Mouse (Mus musculus) embryonic facial prominence, embryonic 12.5 days (tissue): ENCODE data around the gene Fbln1. TPM values are rescaled to one million over a fixed set of nuclear protein-coding genes. Genes with fewer than 3 reads are reported as not detected.

Source experiments
- ATAC-seq: fragments of 200-750 bp; cut with Nextera tagmentation; 2 replicates; pipeline ENCODE4 v1.8.0; 2017; ENCODE audit not compliant: insufficient number of reproducible peaks, insufficient read depth, low FRiP score, low TSS enrichment
- H3K27ac ChIP-seq: fragments of 300-500 bp; sonication (generic); 2 replicates; pipeline ENCODE4 v1.5.1; 2016; ENCODE audit warnings: mild to moderate bottlenecking
- H3K27me3 ChIP-seq: fragments of 300-500 bp; sonication (generic); 2 replicates; pipeline ENCODE4 v1.6.1; 2016; ENCODE audit warnings: mild to moderate bottlenecking, moderate library complexity
- H3K36me3 ChIP-seq: fragments of 300-500 bp; sonication (generic); 2 replicates; pipeline ENCODE4 v1.6.1; 2016; ENCODE audit warnings: mild to moderate bottlenecking
- H3K4me1 ChIP-seq: fragments of 300-500 bp; sonication (generic); 2 replicates; pipeline ENCODE4 v1.6.1; 2016
- H3K4me2 ChIP-seq: fragments of 300-500 bp; sonication (generic); replicated peaks from 2 replicates; pipeline ENCODE4 v1.6.1; 2016; ENCODE audit warnings: mild to moderate bottlenecking, moderate library complexity
- H3K4me3 ChIP-seq: fragments of 300-500 bp; sonication (generic); 2 replicates; pipeline ENCODE4 v1.5.1; 2016; ENCODE audit warnings: mild to moderate bottlenecking
- H3K9ac ChIP-seq: fragments of 300-500 bp; sonication (generic); 2 replicates; pipeline ENCODE4 v1.6.1; 2016; ENCODE audit warnings: mild to moderate bottlenecking, moderate library complexity
- H3K9me3 ChIP-seq: fragments of 300-500 bp; sonication (generic); 2 replicates; pipeline ENCODE4 v1.6.1; 2016; ENCODE audit warnings: mild to moderate bottlenecking, moderate library complexity
- WGBS: fragments of 180-500 bp; shearing (Covaris S2); methylation state at CpG from one replicate; pipeline ENCODE4 v1.1.7; 2016; 5-methylcytosine and 5-hydroxymethylcytosine counted together
- polyA plus RNA-seq: library from polyadenylated mRNA; unstranded; fragments of >200 nt; fragmentation: Nextera tagmentation; extraction: Ambion mirVana; gene quantifications from 2 replicates; pipeline ENCODE4 v1.2.1, GENCODE M21; 2016

Fbln1 gene
- polyA plus RNA-seq, 1 experiment from 2014 or later = 236 TPM

DNA sequence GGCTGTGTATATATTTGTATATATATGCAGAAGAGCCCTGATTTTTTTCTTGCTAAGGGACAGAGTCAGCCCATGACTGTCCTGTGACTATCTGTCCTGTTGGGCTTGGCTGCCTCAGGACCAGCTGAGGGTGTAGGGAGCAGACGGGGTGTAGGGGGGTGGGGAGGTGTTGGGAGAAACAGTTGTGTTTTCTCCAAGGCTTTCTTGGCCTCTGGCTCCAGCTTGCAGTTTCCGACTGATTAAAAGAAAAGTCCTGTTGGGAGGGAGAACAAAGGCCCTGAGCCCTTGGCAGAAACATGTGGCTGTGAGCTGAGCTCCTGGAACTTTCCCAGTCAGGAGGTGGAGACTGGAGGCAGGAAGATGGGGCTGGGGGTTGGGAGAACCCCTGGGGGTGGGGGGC lies 2.0 kb downstream of the Fbln1 start:
- H3K27me3 ChIP-seq = no peaks in the 10 kb centered on the region
- 0% methylated on average over 2 of the region's 2 CpGs for WGBS
- ATAC-seq = 0 out of 2 replicates have a peak, but pooled peaks have one; percentile 7
- peaks cover 5% of the 10 kb centered on the region; the same call in 1 of the 2 replicates for H3K9me3 ChIP-seq
- peak overlapping the region; percentile 82 for H3K4me2 ChIP-seq
- peaks cover 38% of the 10 kb centered on the region for H3K36me3 ChIP-seq
- peak overlapping the region; percentile 94 for H3K27ac ChIP-seq
- H3K4me3 ChIP-seq = peak overlapping the region; percentile 77
- peak overlapping the region; percentile 92 for H3K9ac ChIP-seq
- peaks cover 36% of the 10 kb centered on the region for H3K4me1 ChIP-seq

DNA sequence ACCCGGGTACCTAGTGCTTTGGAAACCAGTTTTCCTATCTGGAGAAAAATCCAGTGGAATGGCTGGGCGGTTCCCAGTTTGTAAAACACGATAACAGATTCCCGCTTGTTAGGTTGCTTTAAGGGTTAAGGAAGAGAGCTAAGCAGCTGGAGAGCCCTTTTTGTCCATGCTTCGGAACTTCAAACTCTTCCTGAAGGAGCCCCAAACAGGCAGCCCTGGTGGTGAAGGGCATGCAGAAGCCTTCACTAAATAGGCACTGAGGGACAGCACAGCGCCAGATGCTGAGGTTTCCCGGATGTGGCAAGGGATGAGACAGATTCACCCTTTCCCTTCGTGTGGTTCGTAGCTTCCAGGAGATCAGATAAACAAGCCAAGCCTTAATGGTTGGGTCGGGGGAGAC lies 2.6 kb downstream of the Fbln1 start:
- H3K27me3 ChIP-seq = no peaks in the 10 kb centered on the region
- ATAC-seq = no peak
- H3K9me3 ChIP-seq = peaks cover 5% of the 10 kb centered on the region; the same call in 1 of the 2 replicates
- peak overlapping the region; percentile 77 for H3K4me3 ChIP-seq
- H3K4me1 ChIP-seq = peaks cover 36% of the 10 kb centered on the region
- 7% methylated on average over 10 of the region's 10 CpGs for WGBS
- peak overlapping the region; percentile 82 for H3K4me2 ChIP-seq
- H3K27ac ChIP-seq = peak overlapping the region; percentile 94
- H3K36me3 ChIP-seq = peaks cover 44% of the 10 kb centered on the region
- H3K9ac ChIP-seq = peak overlapping the region; percentile 92

DNA sequence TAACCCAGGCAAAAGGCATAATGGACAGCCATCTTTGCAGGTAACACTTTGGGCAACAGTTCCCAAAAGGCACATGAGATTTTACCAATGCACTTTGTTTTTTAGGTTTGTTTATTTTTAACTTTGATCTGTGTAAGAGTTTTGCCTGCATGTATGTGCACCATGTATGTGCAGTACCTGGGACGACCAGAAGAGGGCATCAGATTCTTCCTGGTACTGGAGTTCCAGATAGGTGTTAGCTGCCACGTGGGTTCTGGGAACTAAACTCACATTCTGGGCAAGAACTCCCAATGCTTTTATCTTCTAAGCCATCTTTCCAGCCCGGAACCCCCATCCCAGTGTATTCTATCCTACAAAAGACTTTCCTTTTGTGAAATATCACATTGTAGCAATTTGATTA lies 3.6 kb downstream of the Fbln1 start:
- H3K9ac ChIP-seq = no peak overlapping the region
- 87% methylated on average over 3 of the region's 3 CpGs for WGBS
- no peak overlapping the region; the same call in 1 of the 2 replicates for H3K4me2 ChIP-seq
- H3K4me3 ChIP-seq = no peak overlapping the region
- no peak for ATAC-seq
- peaks cover 31% of the 10 kb centered on the region for H3K4me1 ChIP-seq
- no peak overlapping the region for H3K27ac ChIP-seq
- H3K36me3 ChIP-seq = peaks cover 49% of the 10 kb centered on the region
- H3K9me3 ChIP-seq = peaks cover 5% of the 10 kb centered on the region; the same call in 1 of the 2 replicates
- H3K27me3 ChIP-seq = no peaks in the 10 kb centered on the region

DNA sequence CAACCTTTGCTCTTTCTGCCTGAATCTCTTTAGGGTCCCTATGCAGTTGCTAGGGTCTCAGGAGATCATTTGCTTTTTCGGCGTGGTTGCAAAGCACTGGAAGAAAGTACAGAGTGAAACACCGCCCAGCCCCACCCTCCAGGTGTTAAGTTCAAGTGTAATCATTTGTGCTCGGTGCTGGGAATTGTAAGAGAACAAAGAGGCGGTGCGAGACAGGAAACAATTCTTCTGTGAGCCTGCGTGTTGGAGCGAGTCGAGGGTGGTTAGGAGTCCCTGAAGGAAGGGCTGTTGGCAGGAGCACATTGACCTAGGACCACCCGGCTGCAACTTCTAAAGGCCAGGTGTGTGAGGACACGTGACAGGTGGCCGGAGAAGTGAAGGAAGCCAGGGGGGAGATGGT lies 4.9 kb downstream of the Fbln1 start:
- no peak for ATAC-seq
- Histone ChIP-seq H3K4me1 (peaks cover 31% of the 10 kb centered on the region), H3K4me3 (no peak overlapping the region), H3K9me3 (peaks cover 6% of the 10 kb centered on the region), H3K27me3 (no peaks in the 10 kb centered on the region), H3K4me2 (no peak overlapping the region), H3K9ac (no peak overlapping the region), H3K36me3 (peaks cover 62% of the 10 kb centered on the region), H3K27ac (peak overlapping the region; percentile 30; the same call in 1 of the 2 replicates)
- 84% methylated on average over 12 of the region's 12 CpGs for WGBS

DNA sequence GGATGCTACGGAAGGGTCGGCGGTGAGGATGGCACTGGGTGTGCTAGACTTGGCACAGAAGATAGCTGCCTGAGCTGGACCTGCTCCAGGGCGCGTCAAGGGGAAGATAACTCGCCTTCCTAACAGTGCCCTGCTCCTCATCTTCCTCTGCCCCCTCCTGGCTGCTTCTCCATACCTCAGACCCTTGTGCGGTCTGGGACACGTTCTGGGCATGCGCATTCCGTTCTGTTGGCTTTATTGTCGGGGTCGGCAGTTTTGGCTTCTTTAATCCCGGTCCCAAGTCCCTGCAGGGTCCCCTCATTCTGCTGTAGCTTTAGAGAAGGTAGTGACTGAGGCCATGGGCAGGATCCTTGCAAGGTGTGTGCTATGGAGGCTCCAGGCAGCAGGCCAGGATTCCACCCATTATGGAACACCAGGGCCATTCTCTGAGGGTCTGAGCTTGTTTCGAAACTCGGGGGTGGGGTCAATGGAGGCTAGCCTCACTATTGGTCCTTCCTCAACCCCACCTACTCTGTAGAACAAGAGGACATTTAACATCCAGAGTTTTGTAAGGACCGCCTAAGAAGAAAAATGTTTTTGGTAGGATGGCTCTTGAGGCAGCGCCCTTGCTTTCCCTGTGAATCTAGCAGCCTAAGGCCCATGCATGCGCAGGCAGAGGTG lies 5.5 kb downstream of the Fbln1 start:
- WGBS = 93% methylated on average over 18 of the region's 18 CpGs
- Histone ChIP-seq H3K36me3 (peaks cover 68% of the 10 kb centered on the region), H3K27ac (peak overlapping the region; percentile 30; the same call in 1 of the 2 replicates), H3K4me2 (no peak overlapping the region), H3K4me1 (peaks cover 31% of the 10 kb centered on the region), H3K27me3 (no peaks in the 10 kb centered on the region), H3K9me3 (peaks cover 11% of the 10 kb centered on the region), H3K4me3 (no peak overlapping the region), H3K9ac (no peak overlapping the region)
- no peak for ATAC-seq

DNA sequence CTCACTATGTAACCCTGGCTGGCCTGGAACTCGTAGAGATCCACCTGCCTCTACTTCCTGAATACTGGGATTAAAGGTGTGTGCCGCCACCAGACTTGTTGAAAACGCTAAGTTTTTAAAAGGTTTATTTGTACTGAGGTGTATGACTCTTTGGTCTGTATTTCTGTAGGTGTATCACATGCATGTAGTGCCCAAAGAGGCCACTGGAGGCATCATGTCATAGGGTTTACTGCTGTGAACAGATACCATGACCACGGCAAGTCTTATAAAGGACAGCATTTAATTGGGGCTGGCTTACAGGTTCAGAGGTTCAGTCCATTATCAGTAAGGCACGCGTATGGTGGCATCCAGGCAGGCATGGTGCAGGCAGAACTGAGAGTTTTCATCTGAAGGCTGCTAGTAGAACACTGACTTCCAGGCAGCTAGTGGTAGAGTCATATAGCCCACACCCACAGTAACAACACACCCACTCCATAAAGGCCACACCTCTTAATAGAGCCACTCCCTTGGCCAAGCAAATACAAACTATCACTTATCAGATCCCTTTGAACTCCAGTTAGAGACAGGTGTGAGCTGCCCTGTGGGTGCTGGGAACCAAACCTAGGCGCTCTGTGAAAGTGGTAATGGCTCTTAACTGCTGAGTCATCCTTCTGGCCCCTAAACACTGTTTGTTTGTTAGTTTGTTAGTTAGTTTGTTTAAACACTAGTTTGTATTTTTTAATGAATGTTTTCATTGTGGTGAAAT lies 10.5 kb downstream of the Fbln1 start:
- H3K4me2 ChIP-seq = no peak overlapping the region
- H3K4me3 ChIP-seq = no peak overlapping the region
- H3K27me3 ChIP-seq = no peaks in the 10 kb centered on the region
- 92% methylated on average over 7 of the region's 7 CpGs for WGBS
- no peak for ATAC-seq
- H3K9ac ChIP-seq = no peak overlapping the region
- peaks cover 8% of the 10 kb centered on the region for H3K9me3 ChIP-seq
- H3K27ac ChIP-seq = no peak overlapping the region
- peaks cover 79% of the 10 kb centered on the region for H3K36me3 ChIP-seq
- H3K4me1 ChIP-seq = no peaks in the 10 kb centered on the region

DNA sequence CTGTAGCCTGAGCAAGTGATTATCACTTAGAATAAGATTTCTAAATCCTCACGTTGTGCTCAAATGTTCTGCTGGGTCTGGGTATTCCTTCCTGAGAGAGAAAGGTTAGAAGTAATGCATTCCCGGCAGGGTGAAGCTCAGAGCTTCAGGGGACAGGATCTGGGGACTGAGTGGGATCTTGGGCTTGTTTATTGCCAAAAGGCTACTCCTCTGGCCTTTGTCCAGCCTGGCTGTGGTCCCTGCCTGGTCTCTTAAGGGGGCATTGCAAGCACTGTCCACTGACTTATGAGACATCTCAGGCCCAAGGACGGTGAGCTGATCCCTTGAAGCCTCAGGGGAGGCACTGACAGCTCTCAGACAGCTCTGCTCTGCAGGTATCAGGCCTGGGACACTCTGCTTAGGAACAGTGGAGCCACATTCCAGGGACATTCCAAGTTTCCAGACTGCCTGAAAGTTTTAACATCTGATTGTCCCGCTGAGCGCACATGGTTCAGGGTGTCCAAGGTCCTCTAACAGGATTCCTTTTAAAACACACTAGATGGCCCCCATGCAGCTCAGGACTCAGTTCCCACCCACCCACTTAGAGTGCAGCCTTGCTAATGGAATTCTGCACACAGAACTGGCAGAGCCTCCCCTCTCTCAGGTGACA lies 13.0 kb downstream of the Fbln1 start:
- ATAC-seq = no peak
- Histone ChIP-seq H3K27ac (no peak overlapping the region), H3K9me3 (peaks cover 8% of the 10 kb centered on the region), H3K4me1 (no peaks in the 10 kb centered on the region), H3K9ac (no peak overlapping the region), H3K27me3 (no peaks in the 10 kb centered on the region), H3K36me3 (peaks cover 78% of the 10 kb centered on the region), H3K4me2 (no peak overlapping the region), H3K4me3 (no peak overlapping the region)
- WGBS = 86% methylated on average over 5 of the region's 5 CpGs

DNA sequence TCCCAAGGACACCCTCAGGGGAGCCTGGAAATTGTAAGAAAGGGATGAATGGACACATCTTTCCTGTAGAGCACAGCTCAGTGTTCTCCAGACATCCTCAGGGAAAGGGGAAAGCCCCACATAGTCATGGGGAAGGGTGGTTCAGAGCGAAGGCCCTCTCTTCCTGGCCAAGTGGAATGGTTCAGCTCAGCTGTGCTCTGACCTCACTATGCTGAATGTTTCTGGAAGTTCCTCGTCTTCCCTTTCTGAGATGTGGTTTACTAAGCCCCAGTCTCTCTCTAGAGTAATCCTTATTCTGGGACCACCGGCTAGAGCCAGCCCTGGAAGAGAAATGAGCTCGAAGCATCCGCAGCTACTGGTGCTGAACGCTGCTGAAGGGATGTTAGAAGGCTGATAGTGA lies 14.6 kb downstream of the Fbln1 start:
- Histone ChIP-seq H3K4me2 (no peak overlapping the region), H3K27me3 (no peaks in the 10 kb centered on the region), H3K4me3 (no peak overlapping the region), H3K36me3 (peaks cover 79% of the 10 kb centered on the region), H3K4me1 (no peaks in the 10 kb centered on the region), H3K27ac (no peak overlapping the region), H3K9ac (no peak overlapping the region), H3K9me3 (peaks cover 8% of the 10 kb centered on the region)
- no peak for ATAC-seq
- WGBS = 89% methylated on average over 6 of the region's 6 CpGs

DNA sequence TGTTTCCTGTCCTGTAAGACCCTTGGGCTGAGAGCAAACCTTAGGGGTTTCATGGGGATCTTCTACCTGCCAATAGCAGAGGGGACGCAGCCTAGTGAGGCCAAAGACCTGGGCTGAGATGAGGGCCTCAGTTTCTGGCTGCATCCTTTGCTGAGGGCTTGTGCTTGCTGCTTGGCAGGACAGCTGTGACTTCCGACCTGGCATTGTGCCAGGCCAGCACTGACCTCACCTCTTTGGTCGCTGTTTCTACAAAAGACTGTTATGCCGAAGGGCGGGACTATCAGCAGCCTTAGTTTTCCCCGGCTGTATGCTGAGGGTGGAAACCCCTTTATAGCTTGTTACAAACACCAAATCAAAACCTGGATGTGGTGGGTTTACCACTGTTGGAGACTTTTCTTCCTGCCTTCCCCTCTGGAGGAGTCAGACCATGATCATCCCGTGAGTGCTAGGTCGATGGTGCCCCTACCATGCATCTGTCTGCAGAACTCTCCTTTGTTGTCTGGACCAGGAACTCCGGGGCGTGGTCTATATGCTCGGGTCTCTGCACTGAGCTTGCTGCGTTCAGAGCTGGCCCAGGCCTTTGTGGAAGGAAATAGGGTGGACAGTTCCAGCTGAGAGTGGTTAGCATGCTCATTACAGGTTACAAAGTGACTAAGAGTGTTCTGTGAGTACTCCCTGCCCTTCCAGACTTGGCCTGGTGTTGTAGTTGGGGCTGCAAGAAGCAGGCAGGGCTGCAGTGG lies 15.5 kb downstream of the Fbln1 start:
- ATAC-seq = no peak
- Histone ChIP-seq H3K9me3 (0 out of 2 replicates have a peak, but pooled peaks cover 1% of the 10 kb centered on the region), H3K4me3 (no peak overlapping the region), H3K4me2 (no peak overlapping the region), H3K27ac (peak overlapping the region; percentile 63), H3K36me3 (peaks cover 79% of the 10 kb centered on the region), H3K27me3 (no peaks in the 10 kb centered on the region), H3K9ac (no peak overlapping the region), H3K4me1 (no peaks in the 10 kb centered on the region)
- 66% methylated on average over 12 of the region's 12 CpGs for WGBS

DNA sequence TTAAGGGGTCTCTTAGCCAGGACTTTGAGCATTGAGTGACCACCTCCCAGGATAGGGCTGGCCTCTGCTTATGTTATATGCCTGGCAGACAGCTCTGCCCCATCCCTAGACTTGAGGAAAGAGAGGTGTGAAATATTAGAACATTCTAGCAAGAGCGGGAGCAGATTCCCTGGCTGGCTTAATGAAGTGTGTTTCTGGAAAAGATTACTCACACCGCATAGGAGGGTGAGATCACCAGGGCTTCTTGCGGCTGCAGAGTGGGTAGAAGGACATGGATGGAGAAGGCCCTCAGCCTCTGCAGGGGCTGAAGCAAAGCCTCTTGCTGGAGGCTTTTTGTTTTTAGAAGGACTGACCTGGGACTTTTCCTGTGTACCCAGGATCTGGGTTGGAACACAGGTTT lies 19.9 kb downstream of the Fbln1 start:
- H3K9me3 ChIP-seq = no peaks in the 10 kb centered on the region
- H3K4me3 ChIP-seq = no peak overlapping the region
- H3K9ac ChIP-seq = no peak overlapping the region
- 89% methylated on average over 3 of the region's 3 CpGs for WGBS
- no peaks in the 10 kb centered on the region for H3K27me3 ChIP-seq
- ATAC-seq = no peak
- H3K27ac ChIP-seq = no peak overlapping the region
- H3K4me1 ChIP-seq = no peaks in the 10 kb centered on the region
- peaks cover 88% of the 10 kb centered on the region for H3K36me3 ChIP-seq
- no peak overlapping the region for H3K4me2 ChIP-seq

DNA sequence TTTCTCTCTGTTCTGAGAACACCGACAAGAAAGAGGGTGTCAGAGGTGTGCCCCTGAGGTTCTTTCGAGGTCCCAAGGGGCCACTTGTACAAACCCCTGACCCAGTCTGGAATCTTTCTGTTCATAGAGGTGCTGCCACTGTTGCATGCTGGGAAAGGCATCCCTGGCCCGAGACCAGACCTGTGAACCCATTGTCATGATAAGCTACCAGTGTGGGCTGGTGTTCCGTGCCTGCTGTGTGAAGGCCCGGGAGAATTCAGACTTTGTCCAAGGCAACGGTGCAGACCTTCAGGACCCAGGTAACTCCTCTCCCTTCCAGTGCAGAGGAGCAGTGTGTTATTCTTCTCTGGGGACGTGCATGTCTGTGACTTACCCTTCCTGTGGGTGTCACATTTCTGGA lies 21.1 kb downstream of the Fbln1 start:
- no peaks in the 10 kb centered on the region for H3K9me3 ChIP-seq
- H3K4me3 ChIP-seq = no peak overlapping the region
- peaks cover 93% of the 10 kb centered on the region for H3K36me3 ChIP-seq
- H3K9ac ChIP-seq = no peak overlapping the region
- H3K4me1 ChIP-seq = no peaks in the 10 kb centered on the region
- no peak overlapping the region for H3K4me2 ChIP-seq
- H3K27me3 ChIP-seq = no peaks in the 10 kb centered on the region
- H3K27ac ChIP-seq = no peak overlapping the region
- WGBS = 79% methylated on average over 7 of the region's 7 CpGs
- no peak for ATAC-seq
